15 mouse cellular contexts compared by ENCODE assay signal in genomic region chr3:79867121-79867709, GRCm38 (mm10). TPM values are rescaled to one million over a fixed set of nuclear protein-coding genes. Genes with fewer than 3 reads are reported as not detected.
DNase-seq lines count a peak whose midpoint lies in the region; ATAC-seq and TF ChIP-seq lines count a peak whose summit lies in the region.
"Had no signal": no experiment of that assay in that cellular context is flagged by ENCODE, and none has a peak within 500 bp of the region (broad histone marks: within the 10 kb centered on the region; RNA-seq: fewer than 3 reads in every experiment).

No protein-coding gene starts in this region.

- H3K4me2 ChIP-seq in forebrain, postnatal 0 days (ENCODE audit: low read depth): no peak overlapping the region
- H3K4me2 ChIP-seq in midbrain, postnatal 0 days (ENCODE audit: low read depth, low read length, poor library complexity, severe bottlenecking): no peak overlapping the region
- H3K4me2 ChIP-seq: embryonic facial prominence, embryonic 15.5 days; heart, embryonic 12.5 days; intestine, embryonic 15.5 days had no signal

- no peaks in the 10 kb centered on the region for H3K9me3 ChIP-seq in forebrain, postnatal 0 days (ENCODE audit: low read length)
- H3K9me3 ChIP-seq in midbrain, postnatal 0 days (ENCODE audit: low read length): no peaks in the 10 kb centered on the region
- H3K9me3 ChIP-seq: embryonic facial prominence, embryonic 15.5 days; heart, embryonic 12.5 days; intestine, embryonic 15.5 days had no signal

- H3K9ac ChIP-seq in forebrain, postnatal 0 days: no peak overlapping the region
- H3K9ac ChIP-seq in midbrain, postnatal 0 days (replicated peaks; ENCODE audit: low read length, poor library complexity, severe bottlenecking): no peak overlapping the region
- H3K9ac ChIP-seq: embryonic facial prominence, embryonic 15.5 days; heart, embryonic 12.5 days; intestine, embryonic 15.5 days had no signal

- H3K4me1 ChIP-seq in cortical plate, adult 2 months (ENCODE audit: control insufficient read depth, insufficient read depth, low read length): peaks cover 7% of the 10 kb centered on the region
- H3K4me1 ChIP-seq in forebrain, postnatal 0 days (ENCODE audit: insufficient read depth): peaks cover 17% of the 10 kb centered on the region
- H3K4me1 ChIP-seq in midbrain, postnatal 0 days (ENCODE audit: insufficient read depth, low read length): no peaks in the 10 kb centered on the region
- H3K4me1 ChIP-seq: embryonic facial prominence, embryonic 15.5 days; intestine, embryonic 15.5 days had no signal

- no peaks in the 10 kb centered on the region for H3K27me3 ChIP-seq in forebrain, postnatal 0 days (ENCODE audit: insufficient read depth, low read length)
- no peaks in the 10 kb centered on the region for H3K27me3 ChIP-seq in midbrain, postnatal 0 days (ENCODE audit: insufficient read depth, low read length)
- H3K27me3 ChIP-seq: embryonic facial prominence, embryonic 15.5 days; heart, embryonic 12.5 days; intestine, embryonic 15.5 days had no signal

- H3K4me3 ChIP-seq in layer of hippocampus, adult 2 months: no peak overlapping the region
- no peak overlapping the region for H3K4me3 ChIP-seq in cortical plate, adult 2 months (ENCODE audit: insufficient read depth, low read length)
- H3K4me3 ChIP-seq in forebrain, postnatal 0 days (ENCODE audit: low read depth, low read length): no peak overlapping the region
- H3K4me3 ChIP-seq in midbrain, postnatal 0 days (ENCODE audit: low read depth, low read length): no peak overlapping the region
- H3K4me3 ChIP-seq: embryonic facial prominence, embryonic 15.5 days; heart, embryonic 12.5 days; intestine, embryonic 15.5 days; myocyte had no signal

- peak overlapping the region; percentile 92 for H3K27ac ChIP-seq in layer of hippocampus, adult 2 months
- peak overlapping the region; percentile 72 for H3K27ac ChIP-seq in cortical plate, adult 2 months (ENCODE audit: insufficient read depth, low read length)
- H3K27ac ChIP-seq in forebrain, postnatal 0 days (ENCODE audit: low read depth, low read length): peak overlapping the region; percentile 79
- H3K27ac ChIP-seq in midbrain, postnatal 0 days (ENCODE audit: low read depth, low read length): peak overlapping the region; percentile 86
- H3K27ac ChIP-seq: embryonic facial prominence, embryonic 15.5 days; intestine, embryonic 15.5 days had no signal

- DNase-seq in layer of hippocampus, adult 2 months (ENCODE audit: low spot score in 2 of 2): peak in 1 of 2 experiments; percentile 83
- no peak for DNase-seq in layer of hippocampus, adult 9-10 months (ENCODE audit: low spot score)
- peak; percentile 78 for DNase-seq in forebrain, postnatal 0 days
- peak; percentile 86 for DNase-seq in midbrain, postnatal 0 days (ENCODE audit: low spot score)
- DNase-seq in ovary, postnatal 36 days (ENCODE audit: low spot score): no peak
- no peak for DNase-seq in heart, postnatal 4 days
- DNase-seq: adrenal gland, postnatal 14 days; cerebellum, adult 8-10 months; kidney, postnatal 25 days; thymus, postnatal 4 days had no signal

- TF ChIP-seq CTCF in layer of hippocampus, adult 2 months (conservative IDR thresholded peaks at IDR 0.05): no peak
- TF ChIP-seq CTCF in cortical plate, adult 2 months (IDR thresholded peaks at IDR 0.05; ENCODE audit: extremely low read depth, insufficient read depth, low read length): no peak
- no peak for TF ChIP-seq CTCF in forebrain, postnatal 0 days (IDR thresholded peaks at IDR 0.05; ENCODE audit: low read depth)
- TF ChIP-seq CTCF in midbrain, postnatal 0 days (IDR thresholded peaks at IDR 0.05): no peak

- ATAC-seq in forebrain, postnatal 0 days: peak; percentile 88
- ATAC-seq in midbrain, postnatal 0 days (ENCODE audit: low FRiP score): peak; percentile 89
- ATAC-seq: intestine, embryonic 15.5 days had no signal

- H3K36me3 ChIP-seq in forebrain, postnatal 0 days (ENCODE audit: insufficient read depth): no peaks in the 10 kb centered on the region
- H3K36me3 ChIP-seq in midbrain, postnatal 0 days (ENCODE audit: insufficient read depth, low read length): no peaks in the 10 kb centered on the region
- H3K36me3 ChIP-seq: embryonic facial prominence, embryonic 15.5 days; heart, embryonic 12.5 days; intestine, embryonic 15.5 days had no signal

- TF ChIP-seq POLR2A in cortical plate, adult 2 months (IDR thresholded peaks at IDR 0.05; ENCODE audit: extremely low read depth, insufficient read depth, low read length): no peak

- WGBS in forebrain, postnatal 0 days: 4% methylated on average over 1 of the region's 1 CpGs
- WGBS in midbrain, postnatal 0 days: 9% methylated on average over 1 of the region's 1 CpGs

RNA-seq across cellular contexts. Expression of gene Tmem144, which starts 14.6 kb away (rescaled TPM):
- 10 to 100 TPM; 18.3 to 23.4 TPM for total RNA-seq in layer of hippocampus, adult 2 months (2021)
- 4.1 and 5.2 TPM in 2 replicates for polyA plus RNA-seq in cortical plate, adult 2 months (2012; rRNA removed)
- 1.00 and 1.2 TPM in 2 replicates for total RNA-seq in forebrain, postnatal 0 days (2014; rRNA removed)
- polyA plus RNA-seq in forebrain, postnatal 0 days (2015; fragmentation: Nextera tagmentation; extraction: Ambion mirVana): 1.4 and 2.6 TPM in 2 replicates
- 1.2 and 1.9 TPM in 2 replicates for total RNA-seq in midbrain, postnatal 0 days (2014; rRNA removed)
- 1.8 and 2.4 TPM in 2 replicates for polyA plus RNA-seq in midbrain, postnatal 0 days (2015; fragmentation: Nextera tagmentation; extraction: Ambion mirVana)
- total RNA-seq in heart, postnatal 4 days (2021): 10 to 100 TPM; 10.4 to 10.6 TPM

RNA-seq across cellular contexts. Expression of gene Fam198b, which starts 17.1 kb away (rescaled TPM):
- 1 to 10 TPM; 4.8 to 5.8 TPM for total RNA-seq in layer of hippocampus, adult 2 months (2021)
- 2.4 TPM in 2 replicates for polyA plus RNA-seq in cortical plate, adult 2 months (2012; rRNA removed)
- 1.3 and 2.1 TPM in 2 replicates for total RNA-seq in forebrain, postnatal 0 days (2014; rRNA removed)
- 0.87 and 1.1 TPM in 2 replicates for polyA plus RNA-seq in forebrain, postnatal 0 days (2015; fragmentation: Nextera tagmentation; extraction: Ambion mirVana)
- total RNA-seq in midbrain, postnatal 0 days (2014; rRNA removed): 0.94 and 1.3 TPM in 2 replicates
- 0.65 and 1.3 TPM in 2 replicates for polyA plus RNA-seq in midbrain, postnatal 0 days (2015; fragmentation: Nextera tagmentation; extraction: Ambion mirVana)
- total RNA-seq in heart, postnatal 4 days (2021): 100 to 1,000 TPM; 116 to 133 TPM

Comparison
In these comparisons a context has a peak if more than half of its experiments do, and no peak if none do; other contexts are left out.
1. DNase-seq: peak in forebrain, postnatal 0 days (single experiment) and midbrain, postnatal 0 days (single experiment); none in layer of hippocampus, adult 9-10 months (single experiment), ovary, postnatal 36 days (single experiment) and heart, postnatal 4 days (single experiment).
2. RNA of gene Fam198b, which starts 17.1 kb away (total RNA-seq): 116 to 133 TPM in heart, postnatal 4 days; 4.8 to 5.8 TPM in layer of hippocampus, adult 2 months, 1.3 to 2.1 TPM in forebrain, postnatal 0 days and 0.94 to 1.3 TPM in midbrain, postnatal 0 days; every median in the first group is over 10 times any median in the second.
3. Peak in every context shown above with its lines, with median percentiles within 50 percentile points of each other: H3K27ac ChIP-seq.